Mouse (Mus musculus) lung, postnatal 0 days (tissue): Measurements from ENCODE around the gene Mfsd12. TPM values are rescaled to one million over a fixed set of nuclear protein-coding genes. Genes with fewer than 3 reads are reported as not detected.

Source experiments
- ATAC-seq: fragments of 200-750 bp; cut with Nextera tagmentation; 2 replicates; pipeline ENCODE4 v1.8.0; 2017; ENCODE audit warnings: moderate library complexity
- DNase-seq: peaks from one replicate; pipeline ENCODE4 v3.0.0-alpha.2; 2016; ENCODE audit warnings: low spot score
- H3K27ac ChIP-seq: fragments of 300-500 bp; sonication (generic); 2 replicates; pipeline ENCODE4 v1.5.1; 2014; ENCODE audit warnings: antibody characterized with exemption, mild to moderate bottlenecking, low read length, mixed read lengths
- H3K27me3 ChIP-seq: fragments of 300-500 bp; sonication (generic); replicated peaks from 2 replicates; pipeline ENCODE4 v1.6.1; 2014; ENCODE audit warnings: low read length, mixed read lengths; ENCODE audit not compliant: insufficient read depth
- H3K36me3 ChIP-seq: fragments of 300-500 bp; sonication (generic); 2 replicates; pipeline ENCODE4 v1.6.1; 2014; ENCODE audit warnings: low read length, mixed read lengths; ENCODE audit not compliant: insufficient read depth
- H3K4me1 ChIP-seq: fragments of 300-500 bp; sonication (generic); 2 replicates; pipeline ENCODE4 v1.6.1; 2014; ENCODE audit warnings: antibody characterized with exemption, low read depth, low read length, mixed read lengths; ENCODE audit not compliant: insufficient read depth
- H3K4me2 ChIP-seq: fragments of 300-500 bp; sonication (generic); replicated peaks from 2 replicates; pipeline ENCODE4 v1.6.1; 2014; ENCODE audit warnings: low read depth, mild to moderate bottlenecking, low read length, moderate library complexity, mixed read lengths
- H3K4me3 ChIP-seq: fragments of 300-500 bp; sonication (generic); 2 replicates; pipeline ENCODE4 v1.5.1; 2014; ENCODE audit warnings: low read depth, low read length
- H3K9ac ChIP-seq: fragments of 300-500 bp; sonication (generic); replicated peaks from 2 replicates; pipeline ENCODE4 v1.6.1; 2014; ENCODE audit warnings: low read depth, mild to moderate bottlenecking
- H3K9me3 ChIP-seq: fragments of 300-500 bp; sonication (generic); 2 replicates; pipeline ENCODE4 v1.6.1; 2016; ENCODE audit warnings: low read length, mixed read lengths
- CTCF ChIP-seq: IDR thresholded peaks from 2 replicates; pipeline ENCODE4 v1.5.1; 2016; ENCODE audit warnings: antibody characterized with exemption, mild to moderate bottlenecking
- EP300 ChIP-seq: IDR thresholded peaks from 2 replicates; pipeline ENCODE4 v1.6.1; 2016; ENCODE audit warnings: antibody characterized with exemption, mild to moderate bottlenecking, control low read depth
- WGBS: fragments of 180-500 bp; shearing (Covaris S2); extraction: QIAGEN DNeasy Blood & Tissue Kit; methylation state at CpG from one replicate; pipeline ENCODE4 v1.1.7; 2014; 5-methylcytosine and 5-hydroxymethylcytosine counted together
- polyA plus RNA-seq: library from polyadenylated mRNA; unstranded; fragments of >200 nt; fragmentation: Nextera tagmentation; extraction: Ambion mirVana; gene quantifications from 2 replicates; pipeline ENCODE4 v1.2.1, GENCODE M21; 2015

Gene Mfsd12
- polyA plus RNA-seq, 1 experiment from 2014 or later = 14.0 TPM

DNA sequence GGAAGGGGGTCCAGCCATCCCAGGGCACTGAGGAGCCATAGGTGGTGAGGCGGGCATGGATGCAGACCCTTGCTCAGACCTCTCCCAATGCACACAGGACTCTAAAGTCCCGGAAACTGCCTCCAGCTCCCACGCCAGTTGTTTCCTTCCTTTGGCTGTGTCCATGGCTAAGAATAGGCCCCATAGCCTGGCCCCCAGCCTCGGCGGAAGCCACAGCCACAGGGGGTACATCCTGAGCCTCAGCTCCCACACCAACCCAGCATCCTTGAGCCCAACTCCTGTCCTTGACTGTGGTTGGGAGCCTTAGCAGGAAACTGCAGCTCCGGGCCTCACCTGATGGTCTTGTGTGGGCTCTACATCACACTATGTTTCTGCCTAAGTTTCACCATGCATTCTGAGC, 30.4 kb upstream of the Mfsd12 start:
- peak; percentile 28 for ATAC-seq
- H3K4me1 ChIP-seq = peaks cover 15% of the 10 kb centered on the region

DNA sequence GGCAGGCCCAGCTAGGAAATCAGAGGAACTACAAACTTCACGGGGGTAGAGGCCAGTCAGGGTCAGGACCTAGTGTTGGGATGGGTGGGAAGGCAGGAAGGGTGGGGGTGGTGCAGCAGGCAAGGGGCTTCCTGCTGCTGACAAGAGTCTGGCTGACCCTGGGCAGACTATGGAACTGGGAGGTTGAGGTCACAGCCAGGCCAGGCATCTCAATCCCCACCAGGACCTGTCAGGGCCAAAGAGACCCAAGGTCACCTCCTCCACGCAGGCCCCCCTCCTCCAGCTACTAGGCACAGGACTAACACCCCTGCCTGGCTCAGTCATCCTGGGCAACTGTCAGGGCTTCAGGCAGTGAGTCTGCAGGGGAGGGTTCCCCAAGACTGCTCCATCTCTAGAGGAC, 29.3 kb upstream of the Mfsd12 start:
- TF ChIP-seq EP300 = no peak
- TF ChIP-seq CTCF = no peak
- Histone ChIP-seq H3K4me3 (0 out of 2 replicates have a peak overlapping the region, but pooled peaks have one; percentile 10), H3K27me3 (no peaks in the 10 kb centered on the region), H3K36me3 (peaks cover 31% of the 10 kb centered on the region), H3K27ac (peak overlapping the region; percentile 64; the same call in 1 of the 2 replicates), H3K9ac (no peak overlapping the region), H3K4me2 (peak overlapping the region; percentile 39), H3K4me1 (peaks cover 20% of the 10 kb centered on the region), H3K9me3 (no peaks in the 10 kb centered on the region)
- ATAC-seq (peak; percentile 37), DNase-seq (no peak)
- 38% methylated on average over 2 of the region's 2 CpGs for WGBS

More for the DNA sequence above, 30.4 kb upstream of the Mfsd12 start:
- DNase-seq = no peak
- H3K27me3 ChIP-seq = no peaks in the 10 kb centered on the region
- peaks cover 36% of the 10 kb centered on the region for H3K36me3 ChIP-seq
- no peak overlapping the region for H3K9ac ChIP-seq
- H3K4me2 ChIP-seq = no peak overlapping the region
- peak; percentile 69 for TF ChIP-seq EP300
- no peak for TF ChIP-seq CTCF
- H3K27ac ChIP-seq = peak overlapping the region; percentile 59; the same call in 1 of the 2 replicates
- H3K4me3 ChIP-seq = no peak overlapping the region
- no peaks in the 10 kb centered on the region for H3K9me3 ChIP-seq
- 58% methylated on average over 6 of the region's 6 CpGs for WGBS

DNA sequence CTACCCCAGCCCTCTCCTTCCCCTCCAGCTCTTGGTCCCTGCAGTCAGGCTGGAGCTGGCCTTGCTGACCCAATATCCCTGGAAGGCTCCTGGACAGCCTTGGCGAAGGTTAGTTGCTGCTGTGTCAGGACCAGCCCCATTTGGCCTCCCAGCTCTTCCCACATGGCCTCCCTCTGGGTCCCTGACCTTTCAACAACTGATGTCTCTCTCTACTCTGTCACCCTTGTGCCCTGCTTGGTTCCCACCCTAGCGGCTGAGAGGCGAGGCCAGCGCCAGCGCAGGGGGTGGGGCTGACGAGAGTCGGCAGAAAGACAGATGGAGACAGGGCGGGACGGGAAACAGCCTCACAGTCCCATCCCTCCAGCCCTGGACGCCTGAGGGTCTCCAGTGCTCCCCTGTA, 28.9 kb upstream of the Mfsd12 start, which contains the start of gene Tbxa2r:
TSS of gene Tbxa2r (plus strand) at position 346 of the 400 bp plus-strand sequence.
- TF ChIP-seq CTCF (peak; percentile 55), EP300 (no peak)

DNA sequence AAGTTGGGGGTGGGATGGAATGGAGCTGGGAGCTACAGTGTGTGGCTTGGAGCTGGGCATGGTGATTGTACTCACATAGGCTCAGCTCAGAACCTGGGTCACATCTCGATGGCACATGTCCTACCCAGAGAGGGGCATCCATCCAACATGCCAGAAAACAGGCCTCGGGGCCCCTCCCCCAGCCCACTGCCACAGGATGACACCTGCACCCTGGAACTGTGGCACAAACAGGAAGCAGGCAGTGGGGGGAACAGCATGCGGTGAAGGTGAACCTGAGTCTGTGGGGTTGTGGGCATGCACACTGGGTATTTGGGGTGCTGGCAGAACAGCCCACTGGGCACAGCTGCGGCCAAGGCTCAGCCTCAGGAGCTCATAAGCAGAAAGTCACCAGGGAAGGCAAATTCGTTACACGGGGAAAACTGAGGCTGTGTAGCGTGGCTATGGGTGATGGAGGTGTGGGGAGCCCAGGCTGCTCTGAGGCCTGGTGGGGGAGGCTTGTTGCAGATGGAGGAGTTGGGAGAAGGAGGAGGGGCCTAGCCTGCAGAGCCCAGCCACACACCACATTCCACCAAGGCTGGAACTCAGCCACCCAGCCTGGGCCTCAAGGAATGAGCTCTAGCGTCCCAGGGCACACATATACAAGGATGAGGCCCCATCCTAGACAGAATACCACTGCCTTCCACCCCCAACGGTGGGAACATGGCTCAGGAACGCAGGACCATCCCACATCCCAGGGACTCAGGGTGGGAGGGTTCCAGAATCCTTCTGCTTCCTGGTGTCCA, 27.9 kb upstream of the Mfsd12 start:
- Histone ChIP-seq H3K27me3 (no peaks in the 10 kb centered on the region), H3K4me1 (peaks cover 20% of the 10 kb centered on the region), H3K9ac (no peak overlapping the region), H3K4me2 (peak overlapping the region; percentile 22; the same call in 1 of the 2 replicates), H3K9me3 (no peaks in the 10 kb centered on the region), H3K27ac (peak overlapping the region; percentile 64), H3K36me3 (peaks cover 20% of the 10 kb centered on the region), H3K4me3 (no peak overlapping the region)
- TF ChIP-seq EP300 (no peak), CTCF (no peak)
- peak; percentile 52 for ATAC-seq
- WGBS = 36% methylated on average over 10 of the region's 10 CpGs
- DNase-seq = peak; percentile 74

More for the DNA sequence above, 28.9 kb upstream of the Mfsd12 start, which contains the start of gene Tbxa2r:
- no peak within 1 kb of the TSS for H3K9ac ChIP-seq
- ATAC-seq = peak; percentile 70
- peaks cover 20% of the 10 kb centered on the region for H3K4me1 ChIP-seq
- no peaks in the 10 kb centered on the region for H3K27me3 ChIP-seq
- WGBS = 12% methylated on average over 7 of the region's 10 CpGs
- H3K36me3 ChIP-seq = peaks cover 30% of the 10 kb centered on the region
- H3K4me3 ChIP-seq = 0 out of 2 replicates have a peak within 1 kb of the TSS, but pooled peaks have one; percentile 10
- DNase-seq = peak; percentile 71
- H3K27ac ChIP-seq = peak within 1 kb of the TSS; percentile 64
- peak within 1 kb of the TSS; percentile 39 for H3K4me2 ChIP-seq
- H3K9me3 ChIP-seq = no peaks in the 10 kb centered on the region

DNA sequence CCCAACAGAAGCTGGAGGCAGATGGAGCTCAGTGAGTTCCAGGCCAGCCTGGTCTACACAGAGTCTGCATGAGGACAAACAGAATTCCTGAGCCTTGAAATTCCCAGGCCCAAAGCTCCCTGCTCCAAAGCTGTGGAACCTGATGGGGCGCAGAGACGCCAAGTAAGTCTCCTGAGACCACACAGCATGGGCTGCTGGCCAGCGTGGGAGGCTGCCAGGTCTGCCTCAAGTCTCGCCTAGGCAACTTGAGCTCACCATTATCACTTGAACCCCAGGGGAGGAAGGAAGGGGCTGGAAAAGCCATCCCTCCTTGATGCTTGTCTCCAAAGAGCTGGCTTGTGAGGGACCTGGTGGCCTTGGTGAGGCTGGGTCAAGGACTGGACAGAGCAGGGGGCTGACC, 27.3 kb upstream of the Mfsd12 start:
- Histone ChIP-seq H3K4me3 (no peak overlapping the region), H3K9me3 (no peaks in the 10 kb centered on the region), H3K27me3 (no peaks in the 10 kb centered on the region), H3K36me3 (0 out of 2 replicates have a peak, but pooled peaks cover 17% of the 10 kb centered on the region), H3K4me2 (peak overlapping the region; percentile 22; the same call in 1 of the 2 replicates), H3K4me1 (peaks cover 20% of the 10 kb centered on the region), H3K27ac (peak overlapping the region; percentile 64), H3K9ac (no peak overlapping the region)
- TF ChIP-seq EP300 (no peak), CTCF (no peak)
- ATAC-seq (no peak; the same call in 1 of the 2 replicates), DNase-seq (no peak)
- WGBS = 53% methylated on average over 4 of the region's 4 CpGs

DNA sequence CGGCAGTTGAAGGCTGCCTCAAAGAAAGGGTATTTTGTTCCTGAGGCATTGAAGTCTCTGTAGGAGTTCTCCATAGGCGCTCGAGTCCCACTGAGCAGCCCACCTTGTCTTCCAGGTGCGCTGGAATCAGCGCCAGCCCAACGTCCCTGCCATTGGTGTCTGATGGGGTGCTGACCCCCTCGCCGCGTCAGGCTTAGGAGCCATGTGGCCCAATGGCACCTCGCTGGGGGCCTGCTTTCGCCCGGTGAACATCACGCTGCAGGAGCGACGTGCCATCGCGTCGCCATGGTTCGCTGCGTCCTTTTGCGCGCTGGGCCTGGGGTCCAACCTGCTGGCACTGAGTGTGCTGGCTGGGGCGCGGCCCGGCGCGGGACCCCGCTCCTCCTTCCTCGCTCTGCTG, 25.0 kb upstream of the Mfsd12 start:
- TF ChIP-seq CTCF (no peak), EP300 (no peak)
- Histone ChIP-seq H3K4me3 (no peak overlapping the region), H3K27ac (no peak overlapping the region), H3K9ac (no peak overlapping the region), H3K9me3 (no peaks in the 10 kb centered on the region), H3K4me2 (no peak overlapping the region), H3K36me3 (no peaks in the 10 kb centered on the region), H3K4me1 (peaks cover 20% of the 10 kb centered on the region), H3K27me3 (no peaks in the 10 kb centered on the region)
- DNase-seq = no peak
- no peak for ATAC-seq
- 36% methylated on average over 27 of the region's 29 CpGs for WGBS
